Comparison of ENCODE assay signal across 19 mouse cellular contexts in genomic region chr5:107211830-107212370, GRCm38 (mm10).
A peak's percentile ranks its signal among the peaks of the same experiment; 100 is the strongest.
DNase-seq lines count a peak whose midpoint lies in the region; ATAC-seq lines count a peak whose summit lies in the region.
"Had no signal": no experiment of that assay in that cellular context is flagged by ENCODE, and none has a peak within 500 bp of the region (broad histone marks: within the 10 kb centered on the region; RNA-seq: fewer than 3 reads in every experiment).

No protein-coding gene starts in this region.

- H3K4me1 ChIP-seq in limb, embryonic 15.5 days, result peaks cover 50% of the 10 kb centered on the region
- H3K4me1 ChIP-seq in limb, embryonic 10.5 days, result peaks cover 34% of the 10 kb centered on the region
- H3K4me1 ChIP-seq in stomach, embryonic 16.5 days (ENCODE audit: control insufficient read depth, insufficient read depth, low read length), result 0 out of 2 replicates have a peak, but pooled peaks cover 4% of the 10 kb centered on the region
- H3K4me1 ChIP-seq: hindbrain, embryonic 12.5 days had no signal

- no peak overlapping the region for H3K4me3 ChIP-seq in limb, embryonic 15.5 days
- no peak overlapping the region for H3K4me3 ChIP-seq in limb, embryonic 10.5 days
- H3K4me3 ChIP-seq in stomach, embryonic 16.5 days (replicated peaks; ENCODE audit: low read length), result no peak overlapping the region
- H3K4me3 ChIP-seq: embryonic facial prominence, embryonic 15.5 days; erythroblast, embryonic 14.5 days; forebrain, embryonic 10.5 days; hindbrain, embryonic 12.5 days had no signal

- no peaks in the 10 kb centered on the region for H3K27me3 ChIP-seq in limb, embryonic 15.5 days
- no peaks in the 10 kb centered on the region for H3K27me3 ChIP-seq in limb, embryonic 10.5 days (ENCODE audit: low read depth, poor library complexity, severe bottlenecking)
- H3K27me3 ChIP-seq in stomach, embryonic 16.5 days (ENCODE audit: control insufficient read depth, insufficient read depth, low read length), result no peaks in the 10 kb centered on the region
- H3K27me3 ChIP-seq: embryonic facial prominence, embryonic 15.5 days; hindbrain, embryonic 12.5 days had no signal

- DNase-seq in limb, embryonic 10.5 days (ENCODE audit: low spot score), result no peak
- peak; percentile 73 for DNase-seq in urinary bladder, postnatal 14 days (ENCODE audit: low spot score)
- DNase-seq in frontal cortex, postnatal 36 days (ENCODE audit: low spot score in 2 of 2), result no peak
- no peak for DNase-seq in testis, postnatal 14 days (ENCODE audit: low spot score)
- DNase-seq: adrenal gland, postnatal 10 days; cerebellum, adult 11-12 months; cerebellum, adult 9-10 months; cerebellum, postnatal 36 days; gastrocnemius, postnatal 10 days; heart, postnatal 10 days; heart, postnatal 4 days had no signal

- 69% methylated on average over 10 of the region's 10 CpGs for WGBS in limb, embryonic 15.5 days
- WGBS in limb, embryonic 10.5 days, result 84% methylated on average over 10 of the region's 10 CpGs
- WGBS in stomach, embryonic 16.5 days, result 80% methylated on average over 10 of the region's 10 CpGs

- no peaks in the 10 kb centered on the region for H3K9me3 ChIP-seq in limb, embryonic 15.5 days
- no peaks in the 10 kb centered on the region for H3K9me3 ChIP-seq in limb, embryonic 10.5 days (replicated peaks)
- H3K9me3 ChIP-seq in stomach, embryonic 16.5 days (replicated peaks; ENCODE audit: control insufficient read depth, low read length), result no peaks in the 10 kb centered on the region
- H3K9me3 ChIP-seq: embryonic facial prominence, embryonic 15.5 days; forebrain, embryonic 10.5 days; hindbrain, embryonic 12.5 days had no signal

- ATAC-seq in limb, embryonic 15.5 days (ENCODE audit: insufficient number of reproducible peaks, low FRiP score, low TSS enrichment, low read depth), result no peak
- ATAC-seq in stomach, embryonic 16.5 days (ENCODE audit: insufficient read depth, low FRiP score), result no peak
- ATAC-seq: forebrain, embryonic 14.5 days; hindbrain, embryonic 16.5 days had no signal

- H3K4me2 ChIP-seq in limb, embryonic 15.5 days, result no peak overlapping the region
- no peak overlapping the region for H3K4me2 ChIP-seq in stomach, embryonic 16.5 days (ENCODE audit: low read depth, low read length)
- H3K4me2 ChIP-seq: embryonic facial prominence, embryonic 15.5 days; hindbrain, embryonic 12.5 days had no signal

- H3K36me3 ChIP-seq in limb, embryonic 15.5 days, result no peaks in the 10 kb centered on the region; the same call in 1 of the 2 replicates
- H3K36me3 ChIP-seq in limb, embryonic 10.5 days, result peaks cover 5% of the 10 kb centered on the region
- 0 out of 2 replicates have a peak, but pooled peaks cover 3% of the 10 kb centered on the region for H3K36me3 ChIP-seq in stomach, embryonic 16.5 days (ENCODE audit: control insufficient read depth, insufficient read depth, low read length)
- H3K36me3 ChIP-seq: forebrain, embryonic 10.5 days; hindbrain, embryonic 12.5 days had no signal

- peak overlapping the region; percentile 64 for H3K27ac ChIP-seq in limb, embryonic 15.5 days
- no peak overlapping the region for H3K27ac ChIP-seq in limb, embryonic 10.5 days
- H3K27ac ChIP-seq in stomach, embryonic 16.5 days (ENCODE audit: low read length), result peak overlapping the region; percentile 18; the same call in 1 of the 2 replicates
- H3K27ac ChIP-seq: embryonic facial prominence, embryonic 15.5 days; forebrain, embryonic 10.5 days; hindbrain, embryonic 12.5 days had no signal

- H3K9ac ChIP-seq in limb, embryonic 15.5 days, result no peak overlapping the region
- no peak overlapping the region for H3K9ac ChIP-seq in stomach, embryonic 16.5 days (ENCODE audit: low read length)
- H3K9ac ChIP-seq: embryonic facial prominence, embryonic 15.5 days; hindbrain, embryonic 12.5 days had no signal
